Mouse (Mus musculus): Measurements from ENCODE around the gene Tmem101. TPM values are rescaled to one million over a fixed set of nuclear protein-coding genes. Genes with fewer than 3 reads are reported as not detected.

The Tmem101 gene
- total and polyA plus RNA-seq, 3 experiments = 30.1 to 45.1 TPM; not detected in 1

DNA sequence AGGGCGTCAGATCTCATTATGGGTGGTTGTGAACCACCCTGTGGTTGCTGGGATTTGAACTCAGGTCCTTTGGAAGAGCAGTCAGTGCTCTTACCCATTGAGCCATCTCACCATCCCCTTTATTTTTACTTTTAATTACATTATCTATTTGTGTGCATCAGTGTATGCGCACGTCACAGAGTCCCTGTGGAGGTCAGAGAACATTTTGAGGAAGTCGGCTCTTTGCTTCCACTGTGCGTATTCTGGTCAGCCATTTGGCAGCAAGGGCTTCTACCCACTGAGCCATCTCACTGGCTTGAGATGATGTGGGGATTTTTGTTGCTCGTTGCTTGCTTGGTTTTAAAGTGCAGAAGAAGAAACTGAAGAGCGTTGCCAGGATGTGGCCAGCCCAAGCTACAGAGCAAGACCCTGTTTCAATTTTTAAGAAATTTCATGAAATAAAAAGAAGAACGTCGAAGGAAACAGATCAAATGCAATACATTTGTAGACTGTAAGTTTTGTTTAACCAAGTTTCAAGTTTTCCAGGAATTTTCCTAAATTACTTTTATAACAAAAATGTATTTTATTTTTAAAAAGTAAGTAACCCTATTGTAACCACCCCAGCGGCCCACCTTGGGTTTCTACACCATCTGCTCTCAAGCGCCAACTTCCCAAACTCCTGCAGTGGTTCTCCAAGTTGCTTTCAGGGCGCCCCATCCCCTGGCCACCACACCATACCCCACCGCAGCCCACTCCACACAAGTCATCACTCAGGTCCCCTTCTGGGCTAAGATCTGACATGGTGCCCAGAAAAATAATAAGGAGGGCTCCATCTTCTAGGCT, 18.4 kb downstream of the Tmem101 start (continued):
- TF ChIP-seq MEF2A (IDR thresholded peaks at IDR 0.05; ENCODE audit: extremely low read depth, insufficient replicate concordance, low read depth, low read length, poor library complexity, severe bottlenecking) = no peak
- peak; percentile 54; the same call in 1 of the 2 replicates for TF ChIP-seq ETS1 (IDR thresholded peaks at IDR 0.05; ENCODE audit: low read depth, low read length)
- TF ChIP-seq ZNF384 (IDR thresholded peaks at IDR 0.05; ENCODE audit: low read depth, low read length) = 0 out of 2 replicates have a peak, but pooled peaks have one; percentile 2
- 0 out of 2 replicates have a peak, but pooled peaks have one; percentile 33 for TF ChIP-seq ZKSCAN1 (IDR thresholded peaks at IDR 0.05; ENCODE audit: low read depth, low read length)
- TF ChIP-seq RAD21 (IDR thresholded peaks at IDR 0.05; ENCODE audit: low read depth, low read length) = no peak
- peak; percentile 36; the same call in 1 of the 2 replicates for TF ChIP-seq ZC3H11A (IDR thresholded peaks at IDR 0.05; ENCODE audit: low read depth, low read length)
- no peak for TF ChIP-seq POLR2A (IDR thresholded peaks at IDR 0.05; ENCODE audit: control insufficient read depth in 1 of 2, insufficient read depth in 1 of 2, low read depth in 1 of 2, low read length in 2 of 2, poor library complexity in 1 of 2)
- TF ChIP-seq JUND (IDR thresholded peaks at IDR 0.05; ENCODE audit: low read depth, low read length) = no peak
- peak; percentile 56 for TF ChIP-seq ELF1 (IDR thresholded peaks at IDR 0.05; ENCODE audit: low read depth, low read length)
- TF ChIP-seq GABPA (IDR thresholded peaks at IDR 0.05; ENCODE audit: low read depth, low read length) = no peak
- peak; percentile 56; the same call in 1 of the 2 replicates for TF ChIP-seq MYC (IDR thresholded peaks at IDR 0.05; ENCODE audit: low read depth, low read length)
- no peak for TF ChIP-seq BHLHE40 (IDR thresholded peaks at IDR 0.05; ENCODE audit: borderline replicate concordance, low read depth, low read length)
- no peak for TF ChIP-seq CHD2 (IDR thresholded peaks at IDR 0.05; ENCODE audit: low read length)
- no peak for TF ChIP-seq POLR2AphosphoS2 (IDR thresholded peaks at IDR 0.05; ENCODE audit: low read length)

DNA sequence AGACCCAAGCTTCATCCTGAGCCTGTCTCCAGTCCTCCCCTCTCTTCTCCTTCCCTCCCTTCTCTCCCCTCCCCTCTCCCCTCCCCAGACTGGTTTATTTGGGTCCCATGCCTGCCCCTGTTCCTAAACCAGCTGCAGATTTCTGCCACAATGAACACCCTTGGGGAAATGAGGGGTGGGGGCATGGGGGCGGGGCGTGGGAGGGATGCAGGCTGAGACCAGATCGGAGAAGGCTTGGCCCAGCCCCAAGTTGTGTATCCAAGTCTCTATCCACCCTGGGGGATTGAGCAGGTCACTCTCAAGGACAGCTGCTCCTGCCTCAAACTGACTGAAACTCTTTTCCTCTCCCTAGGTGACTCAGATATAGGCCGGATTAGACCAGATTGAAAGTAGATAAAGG, 21.7 kb downstream of the Tmem101 start:
- TF ChIP-seq RAD21 (IDR thresholded peaks at IDR 0.05; ENCODE audit: low read depth, low read length) (no peak), POLR2A (IDR thresholded peaks at IDR 0.05; ENCODE audit: control insufficient read depth in 1 of 2, insufficient read depth in 1 of 2, low read depth in 1 of 2, low read length in 2 of 2, poor library complexity in 1 of 2) (no peak)

DNA sequence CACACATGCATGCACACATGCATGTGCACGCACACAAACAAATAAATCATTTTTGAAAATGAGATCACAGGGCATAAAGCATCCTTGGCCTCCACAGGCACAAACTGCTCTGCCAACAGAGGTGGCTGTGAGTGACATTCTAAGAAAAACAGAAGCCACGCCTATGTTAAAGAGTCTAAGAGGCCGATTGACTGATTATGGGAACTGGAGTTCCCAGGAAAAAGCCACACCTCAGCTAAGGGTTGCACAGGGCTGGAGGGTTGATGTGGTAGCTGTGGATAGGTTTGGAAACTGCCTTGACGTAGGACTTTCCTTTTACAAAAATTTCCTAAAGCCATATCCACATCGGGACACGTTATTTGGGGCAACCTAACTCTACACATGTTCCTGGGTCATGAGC, 38.8 kb downstream of the Tmem101 start:
- Histone ChIP-seq H3K27ac (ENCODE audit: control insufficient read depth, low read depth, low read length) (no peak overlapping the region), H3K4me1 (ENCODE audit: control insufficient read depth in 1 of 2, insufficient read depth in 2 of 2, low read length in 2 of 2) (peaks cover 0 to 3% of the 10 kb centered on the region in 2 experiments; a peak in 1 of 4 replicates), H3K36me3 (ENCODE audit: control insufficient read depth in 1 of 2, insufficient read depth in 2 of 2, low read length in 2 of 2) (no peaks in the 10 kb centered on the region), H3K27me3 (ENCODE audit: control insufficient read depth in 1 of 2, insufficient read depth in 2 of 2, low read length in 2 of 2) (peaks cover 0 to 4% of the 10 kb centered on the region in 2 experiments; a peak in 3 of 4 replicates), H3K9me3 (replicated peaks; ENCODE audit: insufficient read depth, low read length) (no peaks in the 10 kb centered on the region), H3K9ac (ENCODE audit: control insufficient read depth, low read depth, low read length, poor library complexity, severe bottlenecking) (no peak overlapping the region), H3K4me3 (ENCODE audit: control insufficient read depth in 1 of 2, insufficient read depth in 1 of 2, low read depth in 2 of 2, low read length in 2 of 2) (no peak overlapping the region), H3K79me2 (ENCODE audit: control insufficient read depth, insufficient read depth, low read length, poor library complexity) (no peaks in the 10 kb centered on the region)
- DNase-seq (ENCODE audit: low read depth, low spot score) = no peak
- TF ChIP-seq HCFC1 (IDR thresholded peaks at IDR 0.05; ENCODE audit: low read depth, low read length) = no peak
- TF ChIP-seq EP300 (IDR thresholded peaks at IDR 0.05; ENCODE audit: low read depth in 1 of 2, low read length in 2 of 2) = no peak
- no peak for TF ChIP-seq ZC3H11A (IDR thresholded peaks at IDR 0.05; ENCODE audit: low read depth, low read length)
- TF ChIP-seq USF1 (IDR thresholded peaks at IDR 0.05; ENCODE audit: low read depth, low read length) = no peak
- TF ChIP-seq E2F4 (IDR thresholded peaks at IDR 0.05; ENCODE audit: borderline replicate concordance, low read depth, low read length) = no peak
- TF ChIP-seq NELFE (IDR thresholded peaks at IDR 0.05; ENCODE audit: low read depth, low read length) = no peak
- no peak for TF ChIP-seq SMC3 (IDR thresholded peaks at IDR 0.05; ENCODE audit: low read depth, low read length)
- TF ChIP-seq UBTF (IDR thresholded peaks at IDR 0.05; ENCODE audit: borderline replicate concordance, insufficient read depth, low read depth, low read length) = no peak

More for the DNA sequence above, 21.7 kb downstream of the Tmem101 start:
- H3K27me3 ChIP-seq (ENCODE audit: control insufficient read depth in 1 of 2, insufficient read depth in 2 of 2, low read length in 2 of 2) = peaks cover 0 to 1% of the 10 kb centered on the region in 2 experiments; a peak in 2 of 4 replicates
- H3K4me1 ChIP-seq (ENCODE audit: control insufficient read depth in 1 of 2, insufficient read depth in 2 of 2, low read length in 2 of 2) = peaks cover 2 to 13% of the 10 kb centered on the region in 2 experiments; a peak in 3 of 4 replicates
- H3K79me2 ChIP-seq (ENCODE audit: control insufficient read depth, insufficient read depth, low read length, poor library complexity) = no peaks in the 10 kb centered on the region
- no peaks in the 10 kb centered on the region for H3K9me3 ChIP-seq (replicated peaks; ENCODE audit: insufficient read depth, low read length)
- H3K27ac ChIP-seq (ENCODE audit: control insufficient read depth, low read depth, low read length) = no peak overlapping the region
- no peak overlapping the region for H3K4me3 ChIP-seq (ENCODE audit: control insufficient read depth in 1 of 2, insufficient read depth in 1 of 2, low read depth in 2 of 2, low read length in 2 of 2)
- H3K36me3 ChIP-seq (ENCODE audit: control insufficient read depth in 1 of 2, insufficient read depth in 2 of 2, low read length in 2 of 2) = peaks cover 0 to 6% of the 10 kb centered on the region in 2 experiments; a peak in 2 of 4 replicates
- DNase-seq (ENCODE audit: low read depth, low spot score) = no peak
- no peak overlapping the region for H3K9ac ChIP-seq (ENCODE audit: control insufficient read depth, low read depth, low read length, poor library complexity, severe bottlenecking)
